Mouse (Mus musculus) liver, postnatal 0 days (tissue): ENCODE data around the gene Elk3. TPM values are rescaled to one million over a fixed set of nuclear protein-coding genes. Genes with fewer than 3 reads are reported as not detected.

ENCODE experiments used
- ATAC-seq: fragments of 200-750 bp; cut with Nextera tagmentation; 2 replicates; pipeline ENCODE4 v1.8.0; 2017; ENCODE audit warnings: mild to moderate bottlenecking, moderate library complexity
- DNase-seq: peaks from one replicate; pipeline ENCODE4 v3.0.0-alpha.2; 2016
- H3K27ac ChIP-seq: fragments of 300-500 bp; sonication (generic); 2 replicates; pipeline ENCODE4 v1.5.1; 2014; ENCODE audit warnings: antibody characterized with exemption, moderate library complexity, mild to moderate bottlenecking, low read depth
- H3K27me3 ChIP-seq: fragments of 300-500 bp; sonication (generic); 2 replicates; pipeline ENCODE4 v1.6.1; 2014; ENCODE audit warnings: low read length, control low read depth, mixed read lengths; ENCODE audit not compliant: insufficient read depth
- H3K36me3 ChIP-seq: fragments of 300-500 bp; sonication (generic); replicated peaks from 2 replicates; pipeline ENCODE4 v1.6.1; 2014; ENCODE audit warnings: mild to moderate bottlenecking, control low read depth, low read length, moderate library complexity, mixed read lengths; ENCODE audit not compliant: insufficient read depth
- H3K4me1 ChIP-seq: fragments of 300-500 bp; sonication (generic); 2 replicates; pipeline ENCODE4 v1.6.1; 2014; ENCODE audit warnings: antibody characterized with exemption, mild to moderate bottlenecking, control low read depth; ENCODE audit not compliant: insufficient read depth
- H3K4me2 ChIP-seq: fragments of 300-500 bp; sonication (generic); 2 replicates; pipeline ENCODE4 v1.6.1; 2014; ENCODE audit warnings: low read depth, mild to moderate bottlenecking, low read length, moderate library complexity, mixed read lengths
- H3K4me3 ChIP-seq: fragments of 300-500 bp; sonication (generic); 2 replicates; pipeline ENCODE4 v1.5.1; 2014; ENCODE audit warnings: low read depth, low read length
- H3K9ac ChIP-seq: fragments of 300-500 bp; sonication (generic); replicated peaks from 2 replicates; pipeline ENCODE4 v1.6.1; 2014; ENCODE audit warnings: mild to moderate bottlenecking, moderate library complexity
- H3K9me3 ChIP-seq: fragments of 300-500 bp; sonication (generic); 2 replicates; pipeline ENCODE4 v1.6.1; 2016; ENCODE audit warnings: mild to moderate bottlenecking, control low read depth, low read length, mixed read lengths
- CTCF ChIP-seq: sonication (generic); IDR thresholded peaks from 2 replicates; pipeline ENCODE4 v1.5.1; 2016; ENCODE audit warnings: antibody characterized with exemption, low read depth
- EP300 ChIP-seq: IDR thresholded peaks from 2 replicates; pipeline ENCODE4 v1.6.1; 2016; ENCODE audit warnings: antibody characterized with exemption, low read depth, mild to moderate bottlenecking
- WGBS: fragments of 180-500 bp; shearing (Covaris S2); extraction: QIAGEN DNeasy Blood & Tissue Kit; methylation state at CpG from one replicate; pipeline ENCODE4 v1.1.7; 2014; ENCODE audit not compliant: insufficient replicate concordance; 5-methylcytosine and 5-hydroxymethylcytosine counted together
- polyA plus RNA-seq: library from polyadenylated mRNA; unstranded; fragments of >200 nt; fragmentation: Nextera tagmentation; extraction: Ambion mirVana; gene quantifications from 2 replicates; pipeline ENCODE4 v1.2.1, GENCODE M21; 2015

The Elk3 gene
- polyA plus RNA-seq, 1 experiment from 2014 or later, result 7.9 TPM

GRCm38 (mm10) chr10:93246185-93246920 is 64.6 kb downstream of the Elk3 start:
- H3K4me1 ChIP-seq, result peaks cover 2% of the 10 kb centered on the region; the same call in 1 of the 2 replicates
- ATAC-seq, result no peak
- 86% methylated on average over 7 of the region's 7 CpGs for WGBS

GRCm38 (mm10) chr10:93244209-93244705 is 66.7 kb downstream of the Elk3 start:
- H3K27ac ChIP-seq, result no peak overlapping the region
- H3K36me3 ChIP-seq, result peaks cover 47% of the 10 kb centered on the region

More at GRCm38 (mm10) chr10:93246185-93246920, 64.6 kb downstream of the Elk3 start:
- H3K27me3 ChIP-seq, result no peaks in the 10 kb centered on the region
- H3K36me3 ChIP-seq, result peaks cover 31% of the 10 kb centered on the region
- TF ChIP-seq EP300 (no peak), CTCF (no peak)
- DNase-seq, result no peak
- no peaks in the 10 kb centered on the region for H3K9me3 ChIP-seq
- no peak overlapping the region for H3K4me2 ChIP-seq
- H3K9ac ChIP-seq, result no peak overlapping the region
- H3K4me3 ChIP-seq, result no peak overlapping the region
- H3K27ac ChIP-seq, result no peak overlapping the region

GRCm38 (mm10) chr10:93242861-93243260 is 68.1 kb downstream of the Elk3 start:
- no peaks in the 10 kb centered on the region for H3K4me1 ChIP-seq
- peaks cover 57% of the 10 kb centered on the region for H3K36me3 ChIP-seq
- no peak overlapping the region for H3K27ac ChIP-seq
- H3K9ac ChIP-seq, result no peak overlapping the region
- H3K4me3 ChIP-seq, result no peak overlapping the region
- ATAC-seq, result no peak
- no peaks in the 10 kb centered on the region for H3K9me3 ChIP-seq
- H3K27me3 ChIP-seq, result no peaks in the 10 kb centered on the region
- TF ChIP-seq CTCF, result no peak
- no peak for TF ChIP-seq EP300
- WGBS, result 46% methylated on average over 5 of the region's 5 CpGs
- no peak for DNase-seq
- H3K4me2 ChIP-seq, result no peak overlapping the region

More at GRCm38 (mm10) chr10:93244209-93244705, 66.7 kb downstream of the Elk3 start:
- H3K4me3 ChIP-seq, result no peak overlapping the region
- H3K27me3 ChIP-seq, result no peaks in the 10 kb centered on the region
- no peak for ATAC-seq
- peak; percentile 12 for DNase-seq
- no peak overlapping the region for H3K9ac ChIP-seq
- TF ChIP-seq CTCF, result no peak
- TF ChIP-seq EP300, result no peak
- H3K4me2 ChIP-seq, result no peak overlapping the region
- H3K9me3 ChIP-seq, result no peaks in the 10 kb centered on the region
- 88% methylated on average over 10 of the region's 10 CpGs for WGBS
- H3K4me1 ChIP-seq, result no peaks in the 10 kb centered on the region

GRCm38 (mm10) chr10:93242208-93242607 is 68.7 kb downstream of the Elk3 start:
- H3K27ac ChIP-seq, result no peak overlapping the region
- 56% methylated on average over 3 of the region's 3 CpGs for WGBS
- peaks cover 56% of the 10 kb centered on the region for H3K36me3 ChIP-seq
- no peaks in the 10 kb centered on the region for H3K9me3 ChIP-seq
- DNase-seq (no peak), ATAC-seq (no peak)
- H3K4me3 ChIP-seq, result no peak overlapping the region
- no peak for TF ChIP-seq EP300
- no peak for TF ChIP-seq CTCF
- H3K4me2 ChIP-seq, result no peak overlapping the region
- H3K4me1 ChIP-seq, result no peaks in the 10 kb centered on the region
- no peak overlapping the region for H3K9ac ChIP-seq
- no peaks in the 10 kb centered on the region for H3K27me3 ChIP-seq

GRCm38 (mm10) chr10:93239201-93239806 is 71.6 kb downstream of the Elk3 start:
- TF ChIP-seq EP300 (no peak), CTCF (no peak)
- H3K4me1 ChIP-seq, result no peaks in the 10 kb centered on the region
- H3K4me2 ChIP-seq, result no peak overlapping the region
- H3K9me3 ChIP-seq, result no peaks in the 10 kb centered on the region
- DNase-seq (no peak), ATAC-seq (no peak)
- no peak overlapping the region for H3K4me3 ChIP-seq
- H3K9ac ChIP-seq, result no peak overlapping the region
- peaks cover 73% of the 10 kb centered on the region for H3K36me3 ChIP-seq
- no peak overlapping the region for H3K27ac ChIP-seq
- H3K27me3 ChIP-seq, result no peaks in the 10 kb centered on the region
- 86% methylated on average over 9 of the region's 9 CpGs for WGBS

GRCm38 (mm10) chr10:93234692-93235091 is 76.2 kb downstream of the Elk3 start:
- DNase-seq, result no peak
- no peak overlapping the region for H3K9ac ChIP-seq
- WGBS, result 74% methylated on average over 9 of the region's 9 CpGs
- ATAC-seq, result no peak
- H3K4me1 ChIP-seq, result no peaks in the 10 kb centered on the region
- H3K27ac ChIP-seq, result no peak overlapping the region
- no peak overlapping the region for H3K4me3 ChIP-seq
- TF ChIP-seq CTCF, result no peak
- no peak for TF ChIP-seq EP300
- H3K4me2 ChIP-seq, result no peak overlapping the region
- no peaks in the 10 kb centered on the region for H3K27me3 ChIP-seq
- H3K36me3 ChIP-seq, result peaks cover 84% of the 10 kb centered on the region
- H3K9me3 ChIP-seq, result no peaks in the 10 kb centered on the region
